10 mouse cellular contexts compared by ENCODE assay signal in the genomic region with DNA sequence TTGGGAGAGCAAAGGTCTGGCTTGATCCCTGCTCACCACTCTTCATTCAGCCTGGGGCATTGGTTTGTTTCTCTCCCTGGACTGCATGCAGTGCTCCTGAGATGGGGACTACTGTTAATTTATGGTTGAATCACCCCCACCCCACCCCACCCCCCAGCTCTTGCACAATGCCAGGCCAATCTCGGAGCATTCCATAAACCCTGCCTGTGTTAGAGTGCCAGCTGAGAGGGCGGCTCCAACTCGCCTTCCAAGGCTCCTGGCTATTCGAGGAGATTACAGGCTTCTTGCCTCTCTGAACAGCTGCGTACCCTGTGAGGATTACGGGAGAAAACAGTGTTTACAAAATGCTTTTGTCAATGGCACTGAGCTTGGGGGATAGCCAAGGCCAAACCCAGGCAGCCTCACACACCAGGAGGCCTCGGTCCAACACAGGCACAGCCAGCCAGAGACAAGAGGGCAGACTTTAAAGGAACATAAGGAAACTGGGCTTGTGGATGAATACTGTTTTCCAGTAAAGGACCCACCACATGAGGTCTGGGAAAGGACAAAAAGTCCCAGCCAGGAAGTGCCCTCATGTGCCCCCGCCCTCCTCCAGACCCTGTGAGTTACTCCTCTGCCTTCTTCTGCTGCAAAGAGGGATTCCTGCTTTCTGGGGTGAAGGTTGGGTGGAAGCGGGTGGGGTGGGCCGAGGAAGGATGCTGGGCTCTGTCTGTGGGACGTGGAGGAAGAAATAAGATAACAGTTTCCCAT. TPM values are rescaled to one million over a fixed set of nuclear protein-coding genes. Genes with fewer than 3 reads are reported as not detected.
A peak's percentile ranks its signal among the peaks of the same experiment; 100 is the strongest.
DNase-seq lines count a peak whose midpoint lies in the region; ATAC-seq and TF ChIP-seq lines count a peak whose summit lies in the region.
"Had no signal": no experiment of that assay in that cellular context is flagged by ENCODE, and none has a peak within 500 bp of the region (broad histone marks: within the 10 kb centered on the region; RNA-seq: fewer than 3 reads in every experiment).

No protein-coding gene starts in this region.

- no peaks in the 10 kb centered on the region for H3K9me3 ChIP-seq in limb, embryonic 13.5 days

- H3K9ac ChIP-seq in limb, embryonic 13.5 days = 0 out of 2 replicates have a peak overlapping the region, but pooled peaks have one; percentile 39

- no peak overlapping the region for H3K4me3 ChIP-seq in limb, embryonic 13.5 days
- no peak overlapping the region for H3K4me3 ChIP-seq in small intestine, adult 2 months (ENCODE audit: low read depth, low read length)

- no peak overlapping the region for H3K4me2 ChIP-seq in limb, embryonic 13.5 days (replicated peaks)

- H3K4me1 ChIP-seq in limb, embryonic 13.5 days = peaks cover 50% of the 10 kb centered on the region
- peaks cover 19% of the 10 kb centered on the region for H3K4me1 ChIP-seq in small intestine, adult 2 months (ENCODE audit: control insufficient read depth, insufficient read depth, insufficient read length, low read length)

- WGBS in limb, embryonic 13.5 days = 38% methylated on average over 11 of the region's 11 CpGs
- 20% methylated on average over 11 of the region's 11 CpGs for WGBS in small intestine, adult 2 months

- 0 out of 2 replicates have a peak, but pooled peaks have one; percentile 27 for ATAC-seq in limb, embryonic 13.5 days (ENCODE audit: low FRiP score, low read depth)

- 0 out of 2 replicates have a peak, but pooled peaks cover 3% of the 10 kb centered on the region for H3K27me3 ChIP-seq in limb, embryonic 13.5 days
- H3K27me3 ChIP-seq in small intestine, adult 2 months (ENCODE audit: control insufficient read depth, insufficient read depth, low read length) = no peaks in the 10 kb centered on the region

- H3K27ac ChIP-seq in limb, embryonic 13.5 days = no peak overlapping the region; the same call in 1 of the 2 replicates
- H3K27ac ChIP-seq in small intestine, adult 2 months (ENCODE audit: insufficient read depth, low read depth, low read length) = peak overlapping the region; percentile 44; the same call in 1 of the 2 replicates

- DNase-seq in adrenal gland, adult (ENCODE audit: inconsistent age in 2 of 2, low spot score in 1 of 2) = peak; percentile 36 to 82
- no peak for DNase-seq in adrenal gland, postnatal 25 days
- DNase-seq in ovary, postnatal 36 days (ENCODE audit: low spot score) = peak; percentile 57
- DNase-seq in ovary, postnatal 10 days (ENCODE audit: low spot score) = no peak
- no peak for DNase-seq in yolk sac, embryonic 10.5 days (ENCODE audit: low spot score)
- no peak for DNase-seq in urinary bladder, postnatal 4 days (ENCODE audit: low spot score in 2 of 2)

- no peak for TF ChIP-seq POLR2A in small intestine, adult 2 months (IDR thresholded peaks at IDR 0.05; ENCODE audit: low read depth, low read length)

- no peak for TF ChIP-seq CTCF in small intestine, adult 2 months (IDR thresholded peaks at IDR 0.05; ENCODE audit: extremely low read depth, insufficient read length, insufficient replicate concordance, low read depth, low read length)

- no peaks in the 10 kb centered on the region for H3K36me3 ChIP-seq in limb, embryonic 13.5 days
- H3K36me3 ChIP-seq in small intestine, adult 2 months (ENCODE audit: control insufficient read depth, insufficient read depth, low read length) = no peaks in the 10 kb centered on the region

RNA-seq across cellular contexts. Expression of a gene that starts 10.8 kb away (rescaled TPM):
- total RNA-seq in adrenal gland, postnatal 25 days (2021) = 11.8 and 18.8 TPM in 2 replicates
- polyA plus RNA-seq in limb, embryonic 13.5 days (2015; fragmentation: Nextera tagmentation; extraction: Ambion mirVana) = 6.6 TPM in 2 replicates
- polyA plus RNA-seq in small intestine, adult 2 months (2012; rRNA removed) = 3.3 and 4.3 TPM in 2 replicates
- total RNA-seq: common myeloid progenitor, adult 5-6 weeks; neutrophil, adult 5-6 weeks had no signal

RNA-seq across cellular contexts. Expression of a gene that starts 20.0 kb away (rescaled TPM):
- total RNA-seq in adrenal gland, postnatal 25 days (2021) = 35.1 and 40.1 TPM in 2 replicates
- 31.1 and 32.1 TPM in 2 replicates for polyA plus RNA-seq in limb, embryonic 13.5 days (2015; fragmentation: Nextera tagmentation; extraction: Ambion mirVana)
- polyA plus RNA-seq in small intestine, adult 2 months (2012; rRNA removed) = 73.6 and 158 TPM in 2 replicates

RNA-seq across cellular contexts. Expression of a gene that starts 36.9 kb away (rescaled TPM):
- 57.9 and 86.6 TPM in 2 replicates for total RNA-seq in adrenal gland, postnatal 25 days (2021)
- polyA plus RNA-seq in limb, embryonic 13.5 days (2015; fragmentation: Nextera tagmentation; extraction: Ambion mirVana) = 7.3 TPM in 2 replicates
- 372 and 739 TPM in 2 replicates for polyA plus RNA-seq in small intestine, adult 2 months (2012; rRNA removed)

RNA-seq across cellular contexts. Expression of a gene that starts 37.8 kb away (rescaled TPM):
- total RNA-seq in adrenal gland, postnatal 25 days (2021) = 19.0 and 32.0 TPM in 2 replicates
- 4.9 and 5.5 TPM in 2 replicates for polyA plus RNA-seq in limb, embryonic 13.5 days (2015; fragmentation: Nextera tagmentation; extraction: Ambion mirVana)
- 12.3 and 18.3 TPM in 2 replicates for polyA plus RNA-seq in small intestine, adult 2 months (2012; rRNA removed)

Comparison
In these comparisons a context has a peak if more than half of its experiments do, and no peak if none do; other contexts are left out.
1. DNase-seq: peak in adrenal gland, adult (2 of 2) and ovary, postnatal 36 days (single experiment); none in adrenal gland, postnatal 25 days (single experiment), ovary, postnatal 10 days (single experiment), yolk sac, embryonic 10.5 days (single experiment) and urinary bladder, postnatal 4 days (0 of 2).
2. RNA of a gene that starts 36.9 kb away (polyA plus RNA-seq): 372 to 739 TPM in small intestine, adult 2 months; 7.3 TPM in limb, embryonic 13.5 days; every median in the first group is over 10 times any median in the second.